Mouse (Mus musculus): ENCODE measurements around the gene Nfyc.

GRCm38 (mm10) chr4:120815622-120816334, 15.6 kb downstream of the Nfyc start:
- TF ChIP-seq MAFK (IDR thresholded peaks at IDR 0.05; ENCODE audit: insufficient read depth, low read depth, low read length) (no peak), ZC3H11A (IDR thresholded peaks at IDR 0.05; ENCODE audit: borderline replicate concordance, low read depth, low read length) (no peak), CHD2 (IDR thresholded peaks at IDR 0.05; ENCODE audit: low read depth, low read length) (peak; percentile 84; the same call in 1 of the 2 replicates), HCFC1 (IDR thresholded peaks at IDR 0.05; ENCODE audit: borderline replicate concordance, insufficient read depth, low read length) (no peak)

All from ES-E14 (cell line).